Mouse (Mus musculus) right cerebral cortex, postnatal 14 days (tissue): ENCODE results near the gene Wdr82.

ENCODE experiments used
- DNase-seq: peaks from one replicate; pipeline ENCODE4 v3.0.0; 2022

Gene Wdr82

DNA sequence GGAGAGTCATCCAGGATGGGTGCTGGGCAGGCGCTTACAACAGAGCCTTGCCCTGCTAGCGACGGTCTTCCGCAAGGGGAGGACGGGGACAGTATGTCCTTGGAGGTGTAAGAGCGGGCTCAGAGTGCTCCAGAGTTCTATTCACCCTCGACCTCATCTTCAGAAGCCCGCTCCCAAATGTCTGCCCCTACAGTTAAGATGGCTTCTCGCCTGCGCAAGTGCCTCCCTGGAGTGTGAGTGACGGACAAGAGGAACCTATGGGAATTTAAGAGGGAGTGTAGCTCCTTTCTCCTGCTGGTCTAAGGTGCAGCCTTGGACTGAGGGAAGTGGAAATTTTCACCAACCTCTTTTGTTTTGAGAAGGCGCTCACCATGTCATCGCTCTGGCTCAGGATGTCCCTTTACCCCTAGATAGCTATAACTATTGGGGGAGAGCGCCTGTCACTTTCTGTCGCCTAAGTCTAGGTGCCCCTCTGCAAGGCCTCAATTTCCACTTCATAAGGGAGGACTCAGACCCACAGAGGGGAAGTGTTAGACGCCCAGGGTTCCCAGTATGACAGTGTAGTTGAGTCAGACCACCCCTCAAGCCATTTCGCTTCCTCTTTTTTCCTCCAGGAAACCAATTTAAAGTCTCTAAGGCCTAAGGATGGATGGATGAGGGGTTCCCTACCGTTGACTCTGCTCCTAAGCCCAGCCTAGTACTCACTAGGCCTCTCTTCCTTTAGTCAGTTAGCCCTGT is 29.0 kb downstream of the Wdr82 start, which contains the start of gene Ppm1m:
Gene Ppm1m, minus strand, starts transcription at position 212 of the 738 bp plus-strand sequence.
- DNase-seq: no peak

DNA sequence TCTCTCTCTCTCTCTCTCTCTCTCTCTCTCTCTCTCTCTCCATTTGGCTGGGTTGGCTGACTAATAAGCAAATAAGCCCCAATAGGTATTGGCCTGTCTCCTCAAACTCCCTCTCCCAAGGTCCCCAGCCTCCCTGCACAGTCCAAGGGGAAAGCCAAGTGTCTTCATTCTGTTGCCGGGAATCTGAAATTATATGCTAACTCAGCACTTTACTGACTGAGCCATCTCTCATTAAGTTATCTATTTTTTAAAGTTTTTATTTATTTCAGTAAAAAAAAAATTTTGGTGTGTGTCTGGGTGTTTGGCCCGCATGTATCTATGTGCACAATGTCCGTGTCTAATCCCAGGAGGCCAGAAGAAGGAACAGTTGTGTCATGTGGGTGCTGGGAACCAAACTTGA is 31.2 kb downstream of the Wdr82 start:
- DNase-seq: no peak

DNA sequence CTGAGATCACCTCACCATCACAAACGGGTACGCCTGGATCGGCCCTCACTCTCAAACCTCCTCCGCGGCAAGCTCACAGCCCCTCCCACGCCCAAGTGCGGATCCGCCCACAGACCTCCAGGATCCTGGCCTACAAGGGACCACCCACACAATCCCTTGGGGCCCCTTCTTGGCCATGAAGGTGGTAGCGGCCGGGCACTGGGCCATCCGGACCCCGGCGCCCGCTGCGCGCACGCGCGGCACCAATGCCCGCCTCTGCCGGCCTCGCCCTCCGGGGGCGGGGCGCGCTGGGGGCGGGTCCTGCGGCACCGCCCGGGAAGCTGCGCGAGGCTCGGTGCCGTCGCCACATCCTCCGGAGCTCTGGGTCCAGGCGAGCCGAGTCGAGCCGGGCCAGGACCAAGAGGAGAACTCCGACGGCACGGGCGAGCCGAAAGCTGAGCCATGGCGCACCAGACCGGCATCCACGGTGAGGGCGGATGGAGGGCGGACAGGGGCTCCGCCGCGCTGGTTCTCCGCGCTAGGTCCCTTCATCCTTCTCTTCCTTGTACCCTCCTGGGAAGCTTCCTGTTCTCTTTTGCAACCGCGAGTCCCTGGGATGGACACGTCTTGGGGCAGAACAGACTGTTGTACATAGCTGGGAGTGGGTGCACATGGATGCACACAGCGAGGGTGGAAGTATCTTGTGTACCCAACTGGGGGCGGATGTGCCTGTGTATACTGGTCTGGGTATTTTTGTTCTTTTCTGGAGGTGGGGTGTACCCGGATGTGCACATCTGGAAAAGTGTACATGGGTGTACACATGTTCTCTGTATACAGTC is 32.3 kb downstream of the Wdr82 start, which contains the start of gene Twf2:
Gene Twf2, plus strand, starts transcription at position 290 of the 818 bp plus-strand sequence.
- DNase-seq: peak; percentile 85

DNA sequence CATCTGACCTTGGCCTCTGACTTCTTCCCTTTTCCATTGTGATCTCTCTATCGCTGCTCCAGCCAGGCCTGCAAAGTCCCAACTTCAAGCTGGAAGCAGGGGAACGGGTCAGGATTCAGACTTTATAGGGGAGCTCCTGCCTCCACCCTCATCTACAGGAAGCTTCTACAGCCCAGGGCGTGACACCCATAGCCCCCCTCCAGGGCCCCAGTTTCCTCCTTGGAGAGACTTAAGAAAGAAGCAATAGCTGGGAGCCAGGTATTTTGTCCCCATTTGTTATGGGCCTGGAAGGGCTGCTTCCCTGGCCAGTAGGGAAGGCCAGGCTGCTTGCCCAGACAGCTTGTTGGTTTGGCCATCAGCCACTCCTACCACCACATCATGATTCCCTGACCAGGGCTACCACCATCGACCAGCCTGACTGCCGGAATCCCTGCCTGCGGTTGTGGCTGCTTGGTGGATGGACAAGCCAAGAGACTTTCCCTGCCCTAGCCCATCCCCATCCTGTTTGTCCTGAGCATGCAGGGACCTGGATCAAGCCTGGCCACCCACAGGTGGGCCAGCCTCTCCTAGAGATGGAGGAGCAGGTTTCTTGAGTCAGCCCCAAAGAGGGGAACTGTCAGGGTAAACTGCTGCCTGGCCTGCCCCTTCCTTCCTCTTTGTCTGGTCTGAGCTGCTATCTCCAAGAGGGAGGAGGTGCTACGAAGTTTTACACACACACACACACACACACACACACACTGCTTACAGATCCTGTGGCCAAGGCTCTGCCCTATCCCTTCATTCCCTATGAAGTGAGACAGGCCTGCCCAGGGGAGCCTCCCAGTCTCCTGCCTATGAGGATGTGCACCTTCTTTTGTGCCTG is 33.5 kb downstream of the Wdr82 start:
- DNase-seq: no peak

DNA sequence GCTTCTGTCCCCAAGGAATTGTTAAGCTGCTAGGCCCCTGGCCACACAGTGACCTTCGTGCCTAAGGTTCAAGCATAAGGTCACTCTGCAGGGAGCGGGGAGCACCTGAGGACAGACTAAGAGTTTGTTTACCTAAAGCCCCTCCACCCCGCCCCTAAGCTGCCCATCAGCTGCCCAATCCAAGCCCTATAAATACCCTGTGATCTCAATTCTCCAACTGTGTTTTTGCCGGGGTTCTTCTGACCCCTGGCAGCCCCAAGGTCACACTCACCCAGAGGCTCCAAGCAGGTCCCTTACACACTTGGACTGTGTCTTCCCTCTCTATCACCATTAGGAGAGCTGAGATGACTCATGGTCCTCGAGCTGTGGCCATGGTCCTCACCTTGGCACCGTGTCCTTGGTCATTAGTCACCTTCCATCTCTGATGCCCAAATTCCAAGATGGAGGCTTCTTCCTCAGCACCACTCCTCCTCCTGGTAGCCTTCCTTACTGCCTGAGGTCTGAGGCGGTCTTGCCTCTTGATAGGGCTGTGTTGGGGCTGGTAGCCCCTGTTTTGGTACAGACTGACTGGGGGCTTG is 35.1 kb downstream of the Wdr82 start:
- no peak for DNase-seq

DNA sequence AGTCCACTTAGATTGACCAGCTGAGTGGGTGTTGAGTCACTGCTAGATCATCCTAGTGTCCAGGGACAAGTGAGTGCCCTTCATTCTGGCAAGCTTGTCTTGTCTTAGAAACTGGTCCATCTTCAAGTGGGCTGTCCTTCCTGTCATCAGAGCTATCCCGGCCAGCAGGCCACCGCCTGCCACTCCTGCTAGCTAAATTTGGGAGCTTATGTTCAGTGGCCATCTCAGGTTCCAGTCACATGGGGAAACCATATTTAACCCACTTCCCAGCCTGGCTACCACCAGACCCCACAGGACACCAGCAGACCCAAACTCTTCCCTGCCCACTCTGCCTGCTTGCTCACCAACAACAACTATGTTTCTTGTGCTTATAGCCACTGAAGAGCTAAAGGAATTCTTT is 35.8 kb downstream of the Wdr82 start:
- DNase-seq: no peak

DNA sequence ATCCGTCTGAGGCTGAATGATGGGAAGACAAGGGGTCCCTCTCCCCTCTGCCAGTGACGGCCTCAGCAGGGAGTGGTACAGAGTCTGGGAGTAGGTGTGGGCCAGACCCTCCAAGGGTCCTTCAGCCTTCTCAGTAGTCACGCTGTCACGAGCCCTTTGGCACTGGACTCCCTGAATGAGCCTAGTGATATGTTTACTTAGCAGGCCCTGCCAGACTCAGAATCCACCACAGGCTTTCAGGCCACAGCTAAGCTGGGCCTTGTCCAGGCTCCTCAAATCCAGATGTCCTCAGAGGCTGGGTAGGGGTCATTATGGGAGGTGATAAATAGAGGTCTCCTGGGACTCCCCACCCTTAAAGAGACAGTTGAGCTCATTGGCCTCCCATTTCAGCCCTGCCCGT is 37.5 kb downstream of the Wdr82 start:
- no peak for DNase-seq

DNA sequence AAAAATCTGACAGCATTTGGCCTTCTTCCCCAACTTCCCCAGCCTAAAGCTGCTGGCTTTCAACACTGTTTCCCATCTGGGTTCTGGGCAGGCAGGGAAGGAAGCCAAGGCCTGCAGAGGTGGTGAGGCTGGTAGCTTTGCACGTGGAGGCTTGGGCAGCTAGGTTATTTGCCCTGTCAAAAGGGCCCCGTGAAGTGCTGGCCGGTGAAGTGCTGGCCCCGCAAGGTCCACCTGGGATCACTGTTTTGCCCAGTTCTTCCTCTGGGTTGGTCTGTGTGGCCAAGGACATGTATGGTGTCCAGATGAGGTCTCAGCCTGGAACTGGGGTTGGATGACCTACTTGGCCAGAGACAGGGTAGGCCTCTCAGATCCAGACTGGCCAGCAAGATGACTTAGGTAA is 39.2 kb downstream of the Wdr82 start:
- DNase-seq: no peak

DNA sequence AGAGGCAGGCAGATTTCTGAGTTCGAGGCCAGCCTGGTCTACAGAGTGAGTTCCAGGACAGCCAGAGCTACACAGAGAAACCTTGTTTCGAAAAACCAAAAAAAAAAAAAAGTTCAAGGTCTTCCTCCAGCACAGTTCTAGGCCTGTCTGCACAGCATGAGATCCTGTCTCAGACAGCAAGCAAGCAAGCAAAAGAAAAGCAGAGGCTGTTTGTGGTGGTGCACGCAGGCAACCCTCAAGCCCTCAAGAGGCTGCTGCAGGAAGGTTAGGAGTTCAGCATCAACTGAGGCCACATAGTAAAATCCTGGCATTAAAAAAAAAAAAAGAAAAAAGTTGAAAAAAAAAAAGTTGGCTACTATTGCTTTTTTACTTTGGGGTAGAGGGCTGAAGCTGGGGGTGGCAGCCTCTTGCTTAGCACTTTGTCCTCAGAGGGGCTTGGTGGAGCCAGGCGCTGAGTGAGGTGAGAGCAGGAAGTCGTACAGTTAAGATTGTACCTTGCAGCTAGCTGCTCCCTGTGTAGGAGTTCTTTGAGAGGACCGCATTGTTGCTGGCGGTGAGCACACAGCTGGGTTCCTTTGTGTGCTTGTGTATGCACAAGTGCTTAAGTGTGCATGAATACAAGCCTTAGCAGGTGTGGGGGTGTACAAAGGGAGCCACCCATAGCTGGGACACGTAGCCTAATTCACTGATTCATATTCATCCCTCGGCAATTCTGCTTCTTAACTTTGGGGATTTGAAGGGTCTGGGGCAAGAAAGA is 40.3 kb downstream of the Wdr82 start:
- DNase-seq: no peak

DNA sequence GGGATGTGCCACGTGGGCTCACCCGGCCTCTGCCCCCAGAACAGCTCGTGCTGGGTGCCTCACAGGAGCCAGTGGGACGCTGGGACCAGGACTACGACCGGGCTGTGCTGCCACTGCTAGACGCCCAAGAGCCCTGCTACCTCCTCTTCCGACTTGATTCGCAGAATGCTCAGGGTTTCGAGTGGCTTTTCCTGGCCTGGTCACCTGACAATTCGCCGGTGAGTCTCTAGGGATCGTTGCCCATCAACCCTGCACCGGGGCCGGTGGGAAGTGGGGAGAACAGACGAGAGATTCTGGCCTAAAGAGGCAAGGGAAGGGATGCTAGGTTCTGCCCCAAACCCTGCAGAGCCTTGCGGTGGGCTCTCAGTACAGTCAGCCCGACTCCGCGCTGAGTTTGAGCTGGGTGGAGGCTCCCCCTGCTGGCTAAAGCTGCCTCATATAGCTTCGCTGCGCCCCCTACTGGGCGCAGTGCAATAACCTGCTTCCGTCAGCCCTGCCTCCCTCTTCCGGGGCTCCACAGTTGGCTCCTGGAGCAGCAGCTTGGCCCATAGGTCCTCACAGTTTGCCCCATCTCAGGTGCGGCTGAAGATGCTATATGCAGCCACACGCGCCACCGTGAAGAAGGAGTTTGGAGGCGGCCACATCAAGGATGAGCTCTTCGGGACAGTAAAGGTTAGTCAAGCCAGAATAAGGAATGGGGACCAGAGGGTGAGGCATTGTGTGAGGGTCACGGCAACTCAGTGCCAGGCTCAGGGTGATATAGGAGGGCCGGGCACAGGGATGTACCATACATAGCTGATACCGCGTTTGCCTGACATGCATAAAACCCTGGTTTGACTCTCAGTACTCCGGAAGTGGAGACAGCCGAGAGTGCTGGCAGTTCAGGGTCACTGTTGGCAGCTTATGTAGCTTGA is 41.2 kb downstream of the Wdr82 start:
- DNase-seq: peak; percentile 89

DNA sequence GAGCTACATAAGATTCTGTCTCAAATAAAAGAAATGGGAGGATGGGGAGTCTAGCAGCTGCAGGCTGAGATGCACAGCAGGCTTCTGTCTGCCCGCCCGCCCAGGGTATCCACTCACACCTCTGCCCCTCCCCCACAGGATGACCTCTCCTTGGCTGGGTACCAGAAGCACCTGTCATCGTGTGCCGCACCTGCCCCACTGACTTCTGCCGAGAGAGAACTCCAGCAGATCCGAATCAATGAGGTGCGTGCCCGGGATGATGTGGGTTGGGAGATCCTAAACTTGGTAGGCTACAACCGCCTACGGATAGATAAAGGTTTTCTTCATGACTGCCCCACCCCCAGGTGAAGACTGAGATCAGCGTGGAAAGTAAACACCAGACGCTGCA is 41.9 kb downstream of the Wdr82 start:
- DNase-seq: no peak

DNA sequence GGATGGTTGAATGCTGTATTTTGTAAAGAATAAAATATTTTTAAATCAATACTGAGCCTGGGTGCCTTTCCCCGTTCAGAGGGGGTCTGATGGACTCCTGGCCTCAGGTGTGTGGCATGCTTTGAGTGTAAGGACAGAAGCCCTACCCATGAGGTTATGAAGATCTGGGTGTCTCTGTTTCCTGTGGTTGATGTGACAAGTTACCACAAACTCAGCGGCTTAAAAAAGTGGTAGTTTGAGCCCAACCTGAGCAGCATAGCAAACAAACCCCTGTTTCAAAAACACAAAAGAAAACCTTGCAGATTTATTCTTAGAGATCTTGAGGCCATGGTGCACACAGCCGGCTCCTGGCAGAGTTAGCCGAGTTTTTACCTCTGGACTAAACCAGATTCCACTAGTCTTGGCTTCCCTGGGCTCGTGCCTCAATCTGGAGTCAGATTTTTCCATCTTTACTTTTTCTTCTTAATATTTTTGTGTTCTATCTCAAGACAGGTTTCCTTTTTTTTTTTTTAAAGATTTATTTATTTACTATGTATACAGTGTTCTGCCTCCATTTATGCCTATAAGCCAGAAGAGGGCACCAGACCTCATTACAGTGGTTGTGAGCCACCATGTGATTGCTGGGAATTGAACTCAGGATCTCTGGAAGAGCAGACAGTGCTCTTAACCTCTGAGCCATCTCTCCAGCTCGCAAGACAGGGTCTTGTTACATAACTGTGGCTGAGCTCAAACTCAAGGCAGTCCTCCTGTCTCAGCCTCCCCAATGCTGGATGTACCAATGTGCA is 44.8 kb downstream of the Wdr82 start:
- DNase-seq: no peak

DNA sequence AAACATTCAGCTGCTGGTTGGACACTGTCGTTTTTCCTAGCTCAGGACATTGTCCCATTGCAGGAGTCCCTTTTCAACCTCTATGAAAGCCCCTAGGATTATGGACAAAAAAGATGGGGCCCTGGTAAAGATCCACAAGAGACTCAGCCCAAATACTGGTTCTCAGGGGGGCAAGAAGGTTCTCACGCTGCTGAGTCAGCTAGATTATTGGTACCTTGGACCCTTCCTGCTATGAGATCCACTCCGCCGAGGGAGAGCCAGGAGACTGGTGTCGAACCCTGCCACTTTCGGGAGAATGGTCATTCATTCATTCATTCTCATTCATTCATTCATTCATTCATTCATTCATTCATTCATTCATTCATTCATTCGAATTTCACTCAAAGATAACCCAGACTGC is 46.2 kb downstream of the Wdr82 start:
- DNase-seq: no peak

DNA sequence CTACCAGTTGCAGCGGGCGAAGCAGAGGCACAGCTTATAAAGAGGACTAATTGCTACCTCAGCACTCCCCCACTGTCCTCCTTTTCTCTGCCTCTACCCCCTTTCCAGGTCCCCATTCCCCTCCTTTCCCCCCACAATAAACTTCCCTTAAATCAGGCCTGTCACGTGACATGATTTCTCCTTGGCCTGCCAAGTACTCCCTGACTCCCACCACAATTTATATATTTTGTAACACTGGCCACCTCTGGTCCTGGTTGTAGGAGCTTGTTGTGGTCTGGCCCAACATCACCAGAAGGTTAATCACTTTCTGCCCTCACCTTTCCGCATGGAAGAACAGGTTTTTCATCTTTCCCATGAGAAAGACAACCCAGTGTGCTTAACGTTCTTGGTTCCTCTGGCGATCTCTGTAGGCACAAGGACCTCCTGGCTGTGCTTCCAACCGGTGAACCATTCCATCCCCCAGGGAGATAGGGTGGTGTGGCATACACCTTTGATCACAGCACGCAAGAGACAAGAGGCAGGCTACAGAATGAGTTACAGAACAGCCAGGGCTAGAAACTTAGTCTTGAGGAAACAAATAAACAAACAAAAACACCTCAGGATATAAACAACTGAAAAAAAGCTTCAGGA is 50.3 kb downstream of the Wdr82 start:
- no peak for DNase-seq

DNA sequence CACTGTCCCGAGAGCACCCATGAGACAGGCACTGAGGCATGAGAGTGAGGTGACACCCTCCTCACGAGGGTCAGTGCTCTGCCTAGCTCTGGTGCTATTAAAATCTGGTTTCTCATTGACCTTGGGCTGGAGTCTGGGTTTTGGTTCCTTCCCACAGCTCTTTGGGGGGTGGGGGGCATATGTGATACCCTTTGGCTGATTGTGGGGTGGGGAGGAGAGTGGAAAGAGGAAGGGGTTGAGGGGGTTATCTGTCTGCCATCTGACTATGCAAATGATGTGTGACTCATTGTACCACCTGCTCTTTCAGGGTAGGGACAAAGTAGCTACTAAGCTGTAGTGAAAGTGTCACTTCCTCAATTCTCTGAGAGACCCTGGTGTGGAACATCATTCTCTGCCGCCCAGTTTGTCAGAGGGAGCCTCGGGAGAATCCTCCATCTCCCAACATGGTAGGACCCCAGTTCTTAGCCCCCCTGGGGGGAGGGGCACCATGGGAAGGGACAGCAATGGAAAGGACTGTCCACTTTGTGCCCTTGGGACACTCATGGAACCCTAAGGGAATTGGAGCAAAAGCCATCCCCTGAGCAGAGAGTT is 51.6 kb downstream of the Wdr82 start, which contains the start of gene Tlr9:
Gene Tlr9, plus strand, starts transcription at position 338 of the 591 bp plus-strand sequence.
- no peak for DNase-seq

DNA sequence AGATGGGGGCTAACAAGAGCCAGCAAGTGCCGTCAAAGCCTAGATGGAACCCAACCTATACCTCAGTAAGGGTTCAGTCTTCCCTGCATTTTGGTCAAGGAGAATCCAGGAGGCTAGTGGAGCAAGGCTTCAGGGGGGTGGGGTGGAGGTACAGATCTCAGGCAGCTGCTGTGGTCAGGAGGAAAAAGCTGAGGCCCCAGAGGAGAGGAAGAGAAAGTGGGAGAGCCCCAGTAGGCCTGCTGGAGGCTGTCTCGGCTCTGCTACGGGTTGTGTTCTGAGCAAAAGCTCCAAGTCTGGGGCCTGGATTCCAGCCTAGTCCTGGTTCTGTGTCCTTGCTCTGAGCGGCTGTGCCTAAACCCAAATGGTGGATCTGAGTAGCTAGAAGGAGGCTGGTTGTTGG is 52.3 kb downstream of the Wdr82 start:
- no peak for DNase-seq

DNA sequence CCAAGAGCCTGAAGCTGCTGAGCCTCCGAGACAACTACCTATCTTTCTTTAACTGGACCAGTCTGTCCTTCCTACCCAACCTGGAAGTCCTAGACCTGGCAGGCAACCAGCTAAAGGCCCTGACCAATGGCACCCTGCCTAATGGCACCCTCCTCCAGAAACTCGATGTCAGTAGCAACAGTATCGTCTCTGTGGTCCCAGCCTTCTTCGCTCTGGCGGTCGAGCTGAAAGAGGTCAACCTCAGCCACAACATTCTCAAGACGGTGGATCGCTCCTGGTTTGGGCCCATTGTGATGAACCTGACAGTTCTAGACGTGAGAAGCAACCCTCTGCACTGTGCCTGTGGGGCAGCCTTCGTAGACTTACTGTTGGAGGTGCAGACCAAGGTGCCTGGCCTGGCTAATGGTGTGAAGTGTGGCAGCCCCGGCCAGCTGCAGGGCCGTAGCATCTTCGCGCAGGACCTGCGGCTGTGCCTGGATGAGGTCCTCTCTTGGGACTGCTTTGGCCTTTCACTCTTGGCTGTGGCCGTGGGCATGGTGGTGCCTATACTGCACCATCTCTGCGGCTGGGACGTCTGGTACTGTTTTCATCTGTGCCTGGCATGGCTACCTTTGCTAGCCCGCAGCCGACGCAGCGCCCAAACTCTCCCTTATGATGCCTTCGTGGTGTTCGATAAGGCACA is 54.9 kb downstream of the Wdr82 start:
- DNase-seq: no peak

DNA sequence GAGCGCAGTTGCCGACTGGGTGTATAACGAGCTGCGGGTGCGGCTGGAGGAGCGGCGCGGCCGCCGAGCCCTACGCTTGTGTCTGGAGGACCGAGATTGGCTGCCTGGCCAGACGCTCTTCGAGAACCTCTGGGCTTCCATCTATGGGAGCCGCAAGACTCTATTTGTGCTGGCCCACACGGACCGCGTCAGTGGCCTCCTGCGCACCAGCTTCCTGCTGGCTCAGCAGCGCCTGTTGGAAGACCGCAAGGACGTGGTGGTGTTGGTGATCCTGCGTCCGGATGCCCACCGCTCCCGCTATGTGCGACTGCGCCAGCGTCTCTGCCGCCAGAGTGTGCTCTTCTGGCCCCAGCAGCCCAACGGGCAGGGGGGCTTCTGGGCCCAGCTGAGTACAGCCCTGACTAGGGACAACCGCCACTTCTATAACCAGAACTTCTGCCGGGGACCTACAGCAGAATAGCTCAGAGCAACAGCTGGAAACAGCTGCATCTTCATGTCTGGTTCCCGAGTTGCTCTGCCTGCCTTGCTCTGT is 55.5 kb downstream of the Wdr82 start:
- peak; percentile 53 for DNase-seq
